Mouse (Mus musculus) stomach, postnatal 0 days (tissue): ENCODE results near the gene Dnase1l1. TPM values are rescaled to one million over a fixed set of nuclear protein-coding genes. Genes with fewer than 3 reads are reported as not detected.
A peak's percentile ranks its signal among the peaks of the same experiment; 100 is the strongest.

Source experiments
- ATAC-seq: fragments of 200-750 bp; cut with Nextera tagmentation; 2 replicates; pipeline ENCODE4 v1.8.0; 2017; ENCODE audit not compliant: low FRiP score, low TSS enrichment
- DNase-seq: peaks from one replicate; pipeline ENCODE4 v3.0.0-alpha.2; 2016; ENCODE audit warnings: low spot score
- H3K27ac ChIP-seq: fragments of 300-500 bp; sonication (generic); replicated peaks from 2 replicates; pipeline ENCODE4 v1.5.1; 2014; ENCODE audit warnings: mild to moderate bottlenecking, control low read depth
- H3K27me3 ChIP-seq: fragments of 300-500 bp; sonication (generic); 2 replicates; pipeline ENCODE4 v1.6.1; 2014; ENCODE audit warnings: low read length; ENCODE audit not compliant: control insufficient read depth, insufficient read depth
- H3K36me3 ChIP-seq: fragments of 300-500 bp; sonication (generic); 2 replicates; pipeline ENCODE4 v1.6.1; 2014; ENCODE audit warnings: low read length, mixed read lengths; ENCODE audit not compliant: control insufficient read depth, insufficient read depth
- H3K4me1 ChIP-seq: fragments of 300-500 bp; sonication (generic); replicated peaks from 2 replicates; pipeline ENCODE4 v1.6.1; 2014; ENCODE audit warnings: antibody characterized with exemption; ENCODE audit not compliant: control insufficient read depth, insufficient read depth
- H3K4me2 ChIP-seq: fragments of 300-500 bp; sonication (generic); replicated peaks from 2 replicates; pipeline ENCODE4 v1.6.1; 2014; ENCODE audit warnings: low read depth, mild to moderate bottlenecking, control low read depth, moderate library complexity
- H3K4me3 ChIP-seq: fragments of 300-500 bp; sonication (generic); 2 replicates; pipeline ENCODE4 v1.5.1; 2014; ENCODE audit warnings: low read depth, low read length, control low read depth
- H3K9ac ChIP-seq: fragments of 300-500 bp; sonication (generic); 2 replicates; pipeline ENCODE4 v1.6.1; 2014; ENCODE audit warnings: mild to moderate bottlenecking, low read length, control low read depth, mixed read lengths
- H3K9me3 ChIP-seq: fragments of 300-500 bp; sonication (generic); 2 replicates; pipeline ENCODE4 v1.6.1; 2016; ENCODE audit warnings: low read length; ENCODE audit not compliant: control insufficient read depth
- CTCF ChIP-seq: IDR thresholded peaks from 2 replicates; pipeline ENCODE4 v1.5.1; 2016; ENCODE audit warnings: antibody characterized with exemption, low read depth, mild to moderate bottlenecking, moderate library complexity
- EP300 ChIP-seq: optimal IDR thresholded peaks from 2 replicates; pipeline ENCODE3; 2016; ENCODE audit warnings: antibody characterized with exemption
- WGBS: fragments of 180-500 bp; shearing (Covaris S2); extraction: QIAGEN DNeasy Blood & Tissue Kit; methylation state at CpG from one replicate; pipeline ENCODE4 v1.1.7; 2014; 5-methylcytosine and 5-hydroxymethylcytosine counted together
- polyA plus RNA-seq: library from polyadenylated mRNA; unstranded; fragments of >200 nt; fragmentation: Nextera tagmentation; extraction: Ambion mirVana; gene quantifications from 2 replicates; pipeline ENCODE4 v1.2.1, GENCODE M21; 2015

Dnase1l1 gene
- polyA plus RNA-seq, 1 experiment from 2014 or later: 15.6 TPM

- Histone ChIP-seq H3K9me3 (no peaks in the 10 kb centered on the region), H3K4me2 (peak within 1 kb of the TSS; percentile 65), H3K36me3 (no peaks in the 10 kb centered on the region), H3K4me1 (no peaks in the 10 kb centered on the region), H3K27ac (peak within 1 kb of the TSS; percentile 90), H3K4me3 (peak within 1 kb of the TSS; percentile 50), H3K27me3 (no peaks in the 10 kb centered on the region), H3K9ac (peak within 1 kb of the TSS; percentile 76)
- 30% methylated on average over 39 of the region's 39 CpGs for WGBS
- peak; percentile 98 for ATAC-seq
- TF ChIP-seq EP300 (no peak), CTCF (no peak)
- peak; percentile 91 for DNase-seq
Observed at GRCm38 (mm10) chrX:74254153-74254887, 27.8 kb downstream of the Dnase1l1 start, which contains the start of gene Emd. TSS of gene Emd (plus strand) at chrX:74254687.

- Histone ChIP-seq H3K4me2 (peak within 1 kb of the TSS; percentile 59), H3K27ac (peak within 1 kb of the TSS; percentile 93), H3K9me3 (no peaks in the 10 kb centered on the region), H3K9ac (peak within 1 kb of the TSS; percentile 67), H3K4me1 (no peaks in the 10 kb centered on the region), H3K36me3 (no peaks in the 10 kb centered on the region), H3K4me3 (peak within 1 kb of the TSS; percentile 44), H3K27me3 (no peaks in the 10 kb centered on the region)
- no peak for TF ChIP-seq EP300
- peak; percentile 63 for TF ChIP-seq CTCF
- WGBS: 28% methylated on average over 26 of the region's 38 CpGs
- DNase-seq (peak; percentile 71), ATAC-seq (peak; percentile 8; the same call in 1 of the 2 replicates)
Observed at GRCm38 (mm10) chrX:74249615-74250014, 32.5 kb downstream of the Dnase1l1 start, which contains the start of gene Flna. TSS of gene Flna (minus strand) at chrX:74249820.

GRCm38 (mm10) chrX:74248651-74249050, 33.5 kb downstream of the Dnase1l1 start:
- ATAC-seq: peak; percentile 24; the same call in 1 of the 2 replicates
- peak; percentile 68 for DNase-seq
- Histone ChIP-seq H3K27ac (peak overlapping the region; percentile 93), H3K36me3 (no peaks in the 10 kb centered on the region), H3K4me2 (peak overlapping the region; percentile 59), H3K9ac (peak overlapping the region; percentile 67), H3K9me3 (no peaks in the 10 kb centered on the region), H3K4me1 (no peaks in the 10 kb centered on the region), H3K4me3 (peak overlapping the region; percentile 44), H3K27me3 (no peaks in the 10 kb centered on the region)
- no peak for TF ChIP-seq EP300
- peak; percentile 74 for TF ChIP-seq CTCF
- 6% methylated on average over 3 of the region's 3 CpGs for WGBS

- H3K9ac ChIP-seq: peak overlapping the region; percentile 41; the same call in 1 of the 2 replicates
- DNase-seq: no peak
Observed at GRCm38 (mm10) chrX:74246693-74247092, 35.4 kb downstream of the Dnase1l1 start.

GRCm38 (mm10) chrX:74246213-74246681, 35.9 kb downstream of the Dnase1l1 start:
- Histone ChIP-seq H3K9me3 (no peaks in the 10 kb centered on the region), H3K4me3 (peak overlapping the region; percentile 45), H3K4me2 (peak overlapping the region; percentile 38), H3K36me3 (peaks cover 4% of the 10 kb centered on the region; the same call in 1 of the 2 replicates), H3K27ac (peak overlapping the region; percentile 86), H3K9ac (peak overlapping the region; percentile 67), H3K4me1 (no peaks in the 10 kb centered on the region), H3K27me3 (no peaks in the 10 kb centered on the region)
- WGBS: 13% methylated on average over 32 of the region's 38 CpGs
- TF ChIP-seq EP300 (no peak), CTCF (no peak)
- peak; percentile 83 for DNase-seq
- peak; percentile 83 for ATAC-seq

More at GRCm38 (mm10) chrX:74246693-74247092, 35.4 kb downstream of the Dnase1l1 start:
- H3K27me3 ChIP-seq: no peaks in the 10 kb centered on the region
- H3K4me2 ChIP-seq: peak overlapping the region; percentile 38
- H3K4me3 ChIP-seq: peak overlapping the region; percentile 45
- H3K27ac ChIP-seq: peak overlapping the region; percentile 85
- H3K36me3 ChIP-seq: peaks cover 3% of the 10 kb centered on the region; the same call in 1 of the 2 replicates
- WGBS: 17% methylated on average over 11 of the region's 15 CpGs
- no peaks in the 10 kb centered on the region for H3K9me3 ChIP-seq
- TF ChIP-seq EP300: no peak
- TF ChIP-seq CTCF: no peak
- H3K4me1 ChIP-seq: no peaks in the 10 kb centered on the region
- peak; percentile 36 for ATAC-seq
